Comparison of ENCODE assay signal across 16 mouse cellular contexts in genomic region chr10:96635472-96635871, GRCm38 (mm10). TPM values are rescaled to one million over a fixed set of nuclear protein-coding genes. Genes with fewer than 3 reads are reported as not detected.
DNase-seq lines count a peak whose midpoint lies in the region; ATAC-seq and TF ChIP-seq lines count a peak whose summit lies in the region.
"Had no signal": no experiment of that assay in that cellular context is flagged by ENCODE, and none has a peak within 500 bp of the region (broad histone marks: within the 10 kb centered on the region; RNA-seq: fewer than 3 reads in every experiment).

No protein-coding gene starts in this region.

- H3K27ac ChIP-seq in cerebellum, adult 2 months (ENCODE audit: insufficient read depth, low read length), result peak overlapping the region; percentile 37
- H3K27ac ChIP-seq in intestine, embryonic 14.5 days (ENCODE audit: low read depth), result peak overlapping the region; percentile 68
- no peak overlapping the region for H3K27ac ChIP-seq in intestine, postnatal 0 days (ENCODE audit: low read depth, low read length)
- H3K27ac ChIP-seq: heart, embryonic 15.5 days; hindbrain, embryonic 15.5 days; limb, embryonic 10.5 days; liver, embryonic 13.5 days had no signal

- peaks cover 27% of the 10 kb centered on the region for H3K4me1 ChIP-seq in cerebellum, adult 2 months (ENCODE audit: control insufficient read depth, insufficient read depth, low read length)
- peaks cover 8% of the 10 kb centered on the region; the same call in 1 of the 2 replicates for H3K4me1 ChIP-seq in intestine, embryonic 14.5 days (replicated peaks; ENCODE audit: control insufficient read depth, insufficient read depth, low read length)
- H3K4me1 ChIP-seq in intestine, postnatal 0 days (replicated peaks; ENCODE audit: control insufficient read depth, insufficient read depth, low read length), result 0 out of 2 replicates have a peak, but pooled peaks cover 2% of the 10 kb centered on the region
- H3K4me1 ChIP-seq: liver, embryonic 13.5 days had no signal

- no peak for DNase-seq in cerebellum, adult 2 months
- DNase-seq in cerebellum, postnatal 10 days, result no peak
- DNase-seq in intestine, embryonic 14.5 days (ENCODE audit: low spot score), result no peak
- DNase-seq in thymus, postnatal 0 days (ENCODE audit: low spot score), result peak; percentile 50
- no peak for DNase-seq in thymus, postnatal 14 days
- DNase-seq in heart, adult 11 months, result no peak
- DNase-seq in adrenal gland, adult 18-20 months (ENCODE audit: low spot score in 2 of 2), result no peak
- DNase-seq: adrenal gland, adult 8-10 months; cerebellum, adult 8-10 months; liver, embryonic 13.5 days; lung, postnatal 10 days had no signal

- H3K4me3 ChIP-seq in cerebellum, adult 2 months (replicated peaks; ENCODE audit: insufficient read depth, low read depth, low read length), result no peak overlapping the region
- no peak overlapping the region for H3K4me3 ChIP-seq in intestine, embryonic 14.5 days (ENCODE audit: low read depth, low read length)
- no peak overlapping the region for H3K4me3 ChIP-seq in intestine, postnatal 0 days (ENCODE audit: low read depth, low read length)
- H3K4me3 ChIP-seq: erythroblast, embryonic 14.5 days; heart, embryonic 15.5 days; hindbrain, embryonic 15.5 days; limb, embryonic 10.5 days; liver, embryonic 13.5 days had no signal

- H3K27me3 ChIP-seq in cerebellum, adult 2 months (ENCODE audit: control insufficient read depth, insufficient read depth, low read length), result no peaks in the 10 kb centered on the region
- no peaks in the 10 kb centered on the region for H3K27me3 ChIP-seq in intestine, embryonic 14.5 days (replicated peaks; ENCODE audit: control insufficient read depth, insufficient read depth, low read length)
- H3K27me3 ChIP-seq in intestine, postnatal 0 days (replicated peaks; ENCODE audit: control insufficient read depth, insufficient read depth, low read length), result no peaks in the 10 kb centered on the region
- H3K27me3 ChIP-seq: heart, embryonic 15.5 days; hindbrain, embryonic 15.5 days; liver, embryonic 13.5 days had no signal

- ATAC-seq in intestine, embryonic 14.5 days (replicated peaks; ENCODE audit: low FRiP score, low TSS enrichment, low read depth), result peak; percentile 72; the same call in 1 of the 2 replicates
- no peak for ATAC-seq in intestine, postnatal 0 days

- no peak overlapping the region for H3K9ac ChIP-seq in intestine, embryonic 14.5 days (ENCODE audit: low read length)
- no peak overlapping the region for H3K9ac ChIP-seq in intestine, postnatal 0 days (ENCODE audit: low read depth, low read length)
- H3K9ac ChIP-seq: heart, embryonic 15.5 days; hindbrain, embryonic 15.5 days; liver, embryonic 13.5 days had no signal

- H3K36me3 ChIP-seq in intestine, embryonic 14.5 days (ENCODE audit: control insufficient read depth, insufficient read depth, low read length), result no peaks in the 10 kb centered on the region
- H3K36me3 ChIP-seq in intestine, postnatal 0 days (ENCODE audit: control insufficient read depth, insufficient read depth), result no peaks in the 10 kb centered on the region
- H3K36me3 ChIP-seq: heart, embryonic 15.5 days; hindbrain, embryonic 15.5 days; liver, embryonic 13.5 days had no signal

- no peak for TF ChIP-seq CTCF in cerebellum, adult 2 months (IDR thresholded peaks at IDR 0.05; ENCODE audit: borderline replicate concordance, insufficient read depth, low read depth, low read length)
- no peak for TF ChIP-seq CTCF in intestine, postnatal 0 days (IDR thresholded peaks at IDR 0.05; ENCODE audit: low read depth)

- 8% methylated on average over 4 of the region's 4 CpGs for WGBS in cerebellum, adult 2 months
- WGBS in intestine, embryonic 14.5 days, result 3% methylated on average over 4 of the region's 4 CpGs
- 25% methylated on average over 4 of the region's 4 CpGs for WGBS in intestine, postnatal 0 days

- no peak overlapping the region for H3K4me2 ChIP-seq in intestine, embryonic 14.5 days (ENCODE audit: low read length)
- H3K4me2 ChIP-seq in intestine, postnatal 0 days (replicated peaks; ENCODE audit: low read depth), result no peak overlapping the region
- H3K4me2 ChIP-seq: heart, embryonic 15.5 days; hindbrain, embryonic 15.5 days; liver, embryonic 13.5 days had no signal

- no peak for TF ChIP-seq POLR2A in cerebellum, adult 2 months (IDR thresholded peaks at IDR 0.05; ENCODE audit: borderline replicate concordance, insufficient read depth, low read length)

- H3K9me3 ChIP-seq in intestine, embryonic 14.5 days (ENCODE audit: control insufficient read depth, low read length), result no peaks in the 10 kb centered on the region
- no peaks in the 10 kb centered on the region for H3K9me3 ChIP-seq in intestine, postnatal 0 days (ENCODE audit: control insufficient read depth)
- H3K9me3 ChIP-seq: heart, embryonic 15.5 days; hindbrain, embryonic 15.5 days; limb, embryonic 10.5 days; liver, embryonic 13.5 days had no signal

RNA-seq across cellular contexts. Expression of gene Btg1, which starts 18.7 kb away (rescaled TPM):
- 72.7 and 87.6 TPM in 2 replicates for polyA plus RNA-seq in cerebellum, adult 2 months (2012; rRNA removed)
- polyA plus RNA-seq in intestine, embryonic 14.5 days (2014; fragmentation: Nextera tagmentation; extraction: Ambion mirVana), result 77.8 and 82.6 TPM in 2 replicates
- 29.5 and 30.1 TPM in 2 replicates for polyA plus RNA-seq in intestine, postnatal 0 days (2015; fragmentation: Nextera tagmentation; extraction: Ambion mirVana)
- 127 and 139 TPM in 2 replicates for polyA plus RNA-seq in thymus, postnatal 0 days (2015; fragmentation: Nextera tagmentation; extraction: Ambion mirVana)
- total RNA-seq in adrenal gland, adult 18-20 months (2021), result 100 to 1,000 TPM; 141 to 182 TPM
